Mouse (Mus musculus): ENCODE measurements around the gene Gga2. TPM values are rescaled to one million over a fixed set of nuclear protein-coding genes. Genes with fewer than 3 reads are reported as not detected.
A peak's percentile ranks its signal among the peaks of the same experiment; 100 is the strongest.

Gga2 gene
- total RNA-seq, 2 experiments from 2014 or later, result 26.8 to 31.9 TPM

GRCm38 (mm10) chr7:122015105-122015504, 5.9 kb downstream of the Gga2 start:
- no peak for DNase-seq (ENCODE audit: low spot score in 2 of 2)
- intact Hi-C loops (cut with DNase I), result no loop called here

- no peak for DNase-seq (ENCODE audit: low spot score in 2 of 2)
- intact Hi-C loops (cut with DNase I), result no loop called here
Observed at GRCm38 (mm10) chr7:122012949-122013348, 8.1 kb downstream of the Gga2 start.

GRCm38 (mm10) chr7:122012370-122012769, 8.7 kb downstream of the Gga2 start:
- no peak for DNase-seq (ENCODE audit: low spot score in 2 of 2)
- intact Hi-C loops (cut with DNase I), result no loop called here

GRCm38 (mm10) chr7:122000396-122000795, 20.6 kb downstream of the Gga2 start:
- no peak for DNase-seq (ENCODE audit: low spot score in 2 of 2)
- intact Hi-C loops (cut with DNase I), result no loop called here

GRCm38 (mm10) chr7:121995961-121996360, 25.1 kb downstream of the Gga2 start:
- DNase-seq (ENCODE audit: low spot score in 2 of 2), result no peak
- intact Hi-C loops (cut with DNase I), result no loop called here

- intact Hi-C loops (cut with DNase I), result no loop called here
- peak; percentile 93 to 96 for DNase-seq (ENCODE audit: low spot score in 2 of 2)
Observed at GRCm38 (mm10) chr7:121981307-121981871, 39.6 kb downstream of the Gga2 start, which contains the start of gene Cog7. TSS of gene Cog7 (minus strand) at chr7:121981711.

GRCm38 (mm10) chr7:121975031-121975430, 46.0 kb downstream of the Gga2 start:
- intact Hi-C loops (cut with DNase I), result loop anchor here (10.0 kb wide), 1 partner anchor 1050 kb away; no protein-coding TSS in a partner anchor
- peak; percentile 52 to 63 for DNase-seq (ENCODE audit: low spot score in 2 of 2)

- intact Hi-C loops (cut with DNase I), result loop anchor here (10.0 kb wide), 1 partner anchor 1047 kb away; no protein-coding TSS in a partner anchor
Observed at GRCm38 (mm10) chr7:121971698-121972097, 49.3 kb downstream of the Gga2 start.

GRCm38 (mm10) chr7:121970250-121970649, 50.8 kb downstream of the Gga2 start:
- intact Hi-C loops (cut with DNase I), result loop anchor here (10.0 kb wide), 1 partner anchor 1045 kb away; no protein-coding TSS in a partner anchor
- DNase-seq (ENCODE audit: low spot score in 2 of 2), result no peak

More at GRCm38 (mm10) chr7:121971698-121972097, 49.3 kb downstream of the Gga2 start:
- no peak for DNase-seq (ENCODE audit: low spot score in 2 of 2)

- intact Hi-C loops (cut with DNase I), result no loop called here
- no peak for DNase-seq (ENCODE audit: low spot score in 2 of 2)
Observed at GRCm38 (mm10) chr7:121968816-121969215, 52.2 kb downstream of the Gga2 start.

GRCm38 (mm10) chr7:121968242-121968641, 52.8 kb downstream of the Gga2 start:
- no peak for DNase-seq (ENCODE audit: low spot score in 2 of 2)
- intact Hi-C loops (cut with DNase I), result no loop called here

GRCm38 (mm10) chr7:121966169-121966568, 54.9 kb downstream of the Gga2 start:
- no peak for DNase-seq (ENCODE audit: low spot score in 2 of 2)
- intact Hi-C loops (cut with DNase I), result no loop called here

- intact Hi-C loops (cut with DNase I), result loop anchor here (1.0 kb wide), 1 partner anchor 230 kb away; the partner anchor contains the start of gene Scnn1g
- DNase-seq (ENCODE audit: low spot score in 2 of 2), result peak; percentile 73 to 84
Observed at GRCm38 (mm10) chr7:121963883-121964398, 57.1 kb downstream of the Gga2 start.

GRCm38 (mm10) chr7:121962571-121962959, 58.5 kb downstream of the Gga2 start:
- intact Hi-C loops (cut with DNase I), result no loop called here
- no peak for DNase-seq (ENCODE audit: low spot score in 2 of 2)

GRCm38 (mm10) chr7:121961913-121962570, 59.0 kb downstream of the Gga2 start:
- intact Hi-C loops (cut with DNase I), result no loop called here

GRCm38 (mm10) chr7:121955802-121956201, 65.2 kb downstream of the Gga2 start:
- DNase-seq (ENCODE audit: low spot score in 2 of 2), result no peak
- intact Hi-C loops (cut with DNase I), result no loop called here

More at GRCm38 (mm10) chr7:121961913-121962570, 59.0 kb downstream of the Gga2 start:
- DNase-seq (ENCODE audit: low spot score in 2 of 2), result no peak

- intact Hi-C loops (cut with DNase I), result no loop called here
Observed at GRCm38 (mm10) chr7:121954891-121955669, 65.9 kb downstream of the Gga2 start.

GRCm38 (mm10) chr7:121947513-121947912, 73.5 kb downstream of the Gga2 start:
- intact Hi-C loops (cut with DNase I), result no loop called here
- no peak for DNase-seq (ENCODE audit: low spot score in 2 of 2)

More at GRCm38 (mm10) chr7:121954891-121955669, 65.9 kb downstream of the Gga2 start:
- no peak for DNase-seq (ENCODE audit: low spot score in 2 of 2)

GRCm38 (mm10) chr7:121946196-121946595, 74.8 kb downstream of the Gga2 start:
- DNase-seq (ENCODE audit: low spot score in 2 of 2), result no peak
- intact Hi-C loops (cut with DNase I), result no loop called here

GRCm38 (mm10) chr7:121942371-121942770, 78.7 kb downstream of the Gga2 start:
- intact Hi-C loops (cut with DNase I), result no loop called here

More at GRCm38 (mm10) chr7:121942371-121942770, 78.7 kb downstream of the Gga2 start:
- no peak for DNase-seq (ENCODE audit: low spot score in 2 of 2)
